Mouse (Mus musculus): Measurements from ENCODE around the gene Hist1h2af.

GRCm38 (mm10) chr13:23485271-23485670 is 48.4 kb upstream of the Hist1h2af start:
- no peak for TF ChIP-seq CTCF (IDR thresholded peaks at IDR 0.05; ENCODE audit: low read depth)
- no peak for TF ChIP-seq EP300 (IDR thresholded peaks at IDR 0.05; ENCODE audit: low read depth)

Measured in heart, postnatal 0 days (tissue).